Mouse (Mus musculus) CH12.LX (cell line): ENCODE results near the gene Olfr1198.

ENCODE experiments used
- CTCF ChIP-seq, 2 experiments: IDR thresholded peaks in 1 of 2; conservative IDR thresholded peaks in 1 of 2; 2 replicates each; pipeline ENCODE4 v1.5.1; 2011 to 2012; ENCODE audit warnings: low read depth in 2 of 2, low read length in 2 of 2, improper control_type of control experiment in 1 of 2, inconsistent platforms in 1 of 2, mild to moderate bottlenecking in 1 of 2, moderate library complexity in 1 of 2
- EP300 ChIP-seq: IDR thresholded peaks from 2 replicates; pipeline ENCODE4 v1.6.1; 2011; ENCODE audit warnings: low read length, improper control_type of control experiment
- TBP ChIP-seq: conservative IDR thresholded peaks from 2 replicates; pipeline ENCODE4 v1.6.1; 2011; ENCODE audit warnings: low read depth, low read length, improper control_type of control experiment
- ZKSCAN1 ChIP-seq: IDR thresholded peaks from 2 replicates; pipeline ENCODE4 v1.6.1; 2012; ENCODE audit warnings: low read depth, inconsistent platforms, low read length, improper control_type of control experiment, borderline replicate concordance
- ZNF384 ChIP-seq: IDR thresholded peaks from 2 replicates; pipeline ENCODE4 v1.6.1; 2012; ENCODE audit warnings: low read depth, low read length, improper control_type of control experiment, inconsistent platforms

GRCm38 (mm10) chr2:88751270-88751669, at the start of gene Olfr1198:
- no peak for TF ChIP-seq TBP
- TF ChIP-seq CTCF (conservative IDR thresholded peaks at IDR 0.05 in 1 of 2, IDR thresholded peaks at IDR 0.05 in 1 of 2; ENCODE audit: low read depth in 2 of 2, low read length in 2 of 2) = no peak
- TF ChIP-seq EP300 = no peak
- TF ChIP-seq ZNF384 = no peak
- no peak for TF ChIP-seq ZKSCAN1
